ENCODE assay signal across 8 mouse cellular contexts in genomic region chrX:38251851-38252571, GRCm38 (mm10). TPM values are rescaled to one million over a fixed set of nuclear protein-coding genes. Genes with fewer than 3 reads are reported as not detected.
DNase-seq lines count a peak whose midpoint lies in the region; ATAC-seq and TF ChIP-seq lines count a peak whose summit lies in the region.

Tmem255a (minus strand) TSS chrX:38252439.

- WGBS in kidney, postnatal 0 days = 29% methylated on average over 25 of the region's 27 CpGs
- 19% methylated on average over 26 of the region's 27 CpGs for whole genome bisulfite sequencing in liver, embryonic 16.5 days (ENCODE audit: insufficient replicate concordance)
- WGBS in thymus, adult 2 months = 3% methylated on average over 18 of the region's 27 CpGs

- no peaks in the 10 kb centered on the region for H3K4me1 ChIP-seq in kidney, postnatal 0 days (replicated peaks; ENCODE audit: insufficient read depth, low read length)
- no peaks in the 10 kb centered on the region for H3K4me1 ChIP-seq in liver, embryonic 16.5 days (ENCODE audit: control insufficient read depth, low read depth, low read length)
- H3K4me1 ChIP-seq in thymus, adult 2 months (replicated peaks; ENCODE audit: control insufficient read depth, insufficient read depth, low read length) = peaks cover 2% of the 10 kb centered on the region; the same call in 1 of the 2 replicates

- H3K27ac ChIP-seq in kidney, postnatal 0 days = no peak within 1 kb of the TSS
- no peak within 1 kb of the TSS for H3K27ac ChIP-seq in liver, embryonic 16.5 days (ENCODE audit: low read length)
- H3K27ac ChIP-seq in thymus, adult 2 months (ENCODE audit: control insufficient read depth, insufficient read depth, low read length) = no peak within 1 kb of the TSS

- TF ChIP-seq CTCF in kidney, postnatal 0 days (IDR thresholded peaks at IDR 0.05; ENCODE audit: low read depth) = no peak
- no peak for TF ChIP-seq CTCF in thymus, adult 2 months (IDR thresholded peaks at IDR 0.05; ENCODE audit: borderline replicate concordance, control insufficient read depth, extremely low read depth, insufficient read depth, low read length, poor library complexity)

- TF ChIP-seq POLR2A in thymus, adult 2 months (IDR thresholded peaks at IDR 0.05; ENCODE audit: control insufficient read depth, extremely low read depth, insufficient read depth, low read length, poor library complexity) = no peak

- peak; percentile 7 for DNase-seq in thymus, postnatal 4 days
- no peak for DNase-seq in thymus, postnatal 25 days
- peak; percentile 8 to 26 for DNase-seq in cerebellum, postnatal 14 days
- no peak for DNase-seq in kidney, postnatal 0 days (ENCODE audit: low spot score)
- peak; percentile 78 for DNase-seq in retina, postnatal 1 day
- DNase-seq in thymus, adult 2 months = no peak

- no peaks in the 10 kb centered on the region for H3K36me3 ChIP-seq in kidney, postnatal 0 days (ENCODE audit: insufficient read depth, low read length)
- no peaks in the 10 kb centered on the region for H3K36me3 ChIP-seq in liver, embryonic 16.5 days (ENCODE audit: control insufficient read depth, insufficient read depth)
- H3K36me3 ChIP-seq in thymus, adult 2 months (ENCODE audit: control insufficient read depth, insufficient read depth, low read length) = no peaks in the 10 kb centered on the region

- peak within 1 kb of the TSS; percentile 28 for H3K4me3 ChIP-seq in kidney, postnatal 0 days (replicated peaks; ENCODE audit: low read depth, low read length)
- peak within 1 kb of the TSS; percentile 0; the same call in 1 of the 2 replicates for H3K4me3 ChIP-seq in liver, embryonic 16.5 days (ENCODE audit: low read depth, low read length)
- no peak within 1 kb of the TSS; the same call in 1 of the 2 replicates for H3K4me3 ChIP-seq in thymus, adult 2 months (ENCODE audit: control insufficient read depth, insufficient read depth, low read length)

- ATAC-seq in granulocyte monocyte progenitor cell, adult 5-6 weeks (replicated peaks; ENCODE audit: poor library complexity, severe bottlenecking) = peak; percentile 49
- peak; percentile 31; the same call in 1 of the 2 replicates for ATAC-seq in kidney, postnatal 0 days (replicated peaks; ENCODE audit: low FRiP score, low read depth)
- ATAC-seq in liver, embryonic 16.5 days (ENCODE audit: low read depth) = no peak

- H3K27me3 ChIP-seq in kidney, postnatal 0 days (ENCODE audit: insufficient read depth, low read length) = no peaks in the 10 kb centered on the region
- H3K27me3 ChIP-seq in liver, embryonic 16.5 days (ENCODE audit: control insufficient read depth, insufficient read depth, low read depth, low read length) = no peaks in the 10 kb centered on the region; the same call in none of the 2 replicates
- H3K27me3 ChIP-seq in thymus, adult 2 months (ENCODE audit: control insufficient read depth, insufficient read depth, low read length) = no peaks in the 10 kb centered on the region

- H3K4me2 ChIP-seq in kidney, postnatal 0 days (ENCODE audit: low read length) = peak within 1 kb of the TSS; percentile 60
- peak within 1 kb of the TSS; percentile 39 for H3K4me2 ChIP-seq in liver, embryonic 16.5 days (ENCODE audit: low read depth, low read length)

- H3K9me3 ChIP-seq in kidney, postnatal 0 days (replicated peaks; ENCODE audit: low read length) = no peaks in the 10 kb centered on the region
- no peaks in the 10 kb centered on the region for H3K9me3 ChIP-seq in liver, embryonic 16.5 days (replicated peaks; ENCODE audit: control insufficient read depth, low read length)

- H3K9ac ChIP-seq in kidney, postnatal 0 days (ENCODE audit: low read depth, low read length) = 0 out of 2 replicates have a peak within 1 kb of the TSS, but pooled peaks have one; percentile 27
- H3K9ac ChIP-seq in liver, embryonic 16.5 days (ENCODE audit: low read depth, low read length) = no peak within 1 kb of the TSS

RNA-seq across cellular contexts. Expression of gene Tmem255a, which starts in this region (rescaled TPM):
- total RNA-seq in granulocyte monocyte progenitor cell, adult 5-6 weeks (2014; fragmentation: Nextera tagmentation) = not detected in 2 replicates
- total RNA-seq in granulocyte monocyte progenitor cell, adult 5-6 weeks (2017) = 0.26 TPM in 1 of 2 replicates, not detected in the other
- 15.5 and 16.1 TPM in 2 replicates for polyA plus RNA-seq in kidney, postnatal 0 days (2015; fragmentation: Nextera tagmentation; extraction: Ambion mirVana)
- 2.0 and 2.3 TPM in 2 replicates for polyA plus RNA-seq in liver, embryonic 16.5 days (2015; fragmentation: Nextera tagmentation; extraction: Ambion mirVana)
- 1.1 and 1.3 TPM in 2 replicates for polyA plus RNA-seq in thymus, adult 2 months (2012; rRNA removed)

Comparison
In these comparisons a context has a peak if more than half of its experiments do, and no peak if none do; other contexts are left out.
1. DNase-seq: peak in thymus, postnatal 4 days (single experiment), cerebellum, postnatal 14 days (2 of 2) and retina, postnatal 1 day (single experiment); none in thymus, postnatal 25 days (single experiment), kidney, postnatal 0 days (single experiment) and thymus, adult 2 months (single experiment).
2. Peak in ATAC-seq in granulocyte monocyte progenitor cell, adult 5-6 weeks; RNA of the gene not detected or under 1 TPM.